Mouse (Mus musculus) liver, embryonic 15.5 days (tissue): ENCODE data around the gene Dhx40. TPM values are rescaled to one million over a fixed set of nuclear protein-coding genes. Genes with fewer than 3 reads are reported as not detected.
"Not testable (repeated sequence)": the region's sequence is repeated elsewhere in the genome, so short reads cannot be mapped to it uniquely, and the experiment has no call there.

Experiments
- ATAC-seq: fragments of 200-750 bp; cut with Nextera tagmentation; 2 replicates; pipeline ENCODE4 v1.8.0; 2017; ENCODE audit warnings: moderate number of reproducible peaks, mild to moderate bottlenecking, moderate library complexity; ENCODE audit not compliant: insufficient read depth
- H3K27ac ChIP-seq: fragments of 300-500 bp; sonication (generic); replicated peaks from 2 replicates; pipeline ENCODE4 v1.5.1; 2015; ENCODE audit warnings: mild to moderate bottlenecking, inconsistent platforms
- H3K27me3 ChIP-seq: fragments of 300-500 bp; sonication (generic); 2 replicates; pipeline ENCODE4 v1.6.1; 2015; ENCODE audit warnings: mild to moderate bottlenecking, inconsistent platforms
- H3K36me3 ChIP-seq: fragments of 300-500 bp; sonication (generic); replicated peaks from 2 replicates; pipeline ENCODE4 v1.6.1; 2015; ENCODE audit warnings: moderate library complexity, mild to moderate bottlenecking, inconsistent platforms
- H3K4me1 ChIP-seq: fragments of 300-500 bp; sonication (generic); replicated peaks from 2 replicates; pipeline ENCODE4 v1.6.1; 2015; ENCODE audit warnings: inconsistent platforms
- H3K4me2 ChIP-seq: fragments of 300-500 bp; sonication (generic); 2 replicates; pipeline ENCODE4 v1.6.1; 2015; ENCODE audit warnings: moderate library complexity, mild to moderate bottlenecking, inconsistent platforms
- H3K4me3 ChIP-seq: fragments of 300-500 bp; sonication (generic); replicated peaks from 2 replicates; pipeline ENCODE4 v1.5.1; 2015; ENCODE audit warnings: mild to moderate bottlenecking, inconsistent platforms
- H3K9ac ChIP-seq: fragments of 300-500 bp; sonication (generic); 2 replicates; pipeline ENCODE4 v1.6.1; 2015; ENCODE audit warnings: moderate library complexity, mild to moderate bottlenecking, inconsistent platforms
- H3K9me3 ChIP-seq: fragments of 300-500 bp; sonication (generic); replicated peaks from 2 replicates; pipeline ENCODE4 v1.6.1; 2016; ENCODE audit warnings: inconsistent platforms
- WGBS: fragments of 180-500 bp; shearing (Covaris S2); methylation state at CpG from one replicate; pipeline ENCODE4 v1.1.7; 2015; ENCODE audit warnings: mixed read lengths; ENCODE audit not compliant: insufficient replicate concordance; 5-methylcytosine and 5-hydroxymethylcytosine counted together
- polyA plus RNA-seq: library from polyadenylated mRNA; unstranded; fragments of >200 nt; fragmentation: Nextera tagmentation; extraction: Ambion mirVana; gene quantifications from 2 replicates; pipeline ENCODE4 v1.2.1, GENCODE M21; 2015

The Dhx40 gene
- polyA plus RNA-seq, 1 experiment from 2014 or later: 8.8 TPM

GRCm38 (mm10) chr11:86816288-86816687 is 8.7 kb upstream of the Dhx40 start:
- not testable (repeated sequence) for ATAC-seq, H3K27ac ChIP-seq, H3K4me2 ChIP-seq, H3K9me3 ChIP-seq, H3K36me3 ChIP-seq, H3K4me3 ChIP-seq, H3K27me3 ChIP-seq, H3K4me1 ChIP-seq, H3K9ac ChIP-seq
- WGBS: 52% methylated on average over 3 of the region's 3 CpGs

GRCm38 (mm10) chr11:86814481-86814880 is 6.9 kb upstream of the Dhx40 start:
- H3K4me3 ChIP-seq, H3K9me3 ChIP-seq, H3K27ac ChIP-seq, H3K9ac ChIP-seq, H3K27me3 ChIP-seq, H3K36me3 ChIP-seq, ATAC-seq, H3K4me1 ChIP-seq, H3K4me2 ChIP-seq: not testable (repeated sequence)
- 0% methylated on average over 5 of the region's 11 CpGs for WGBS

- H3K4me3 ChIP-seq, ATAC-seq, H3K4me2 ChIP-seq, H3K27ac ChIP-seq, H3K9me3 ChIP-seq, H3K4me1 ChIP-seq, H3K27me3 ChIP-seq, H3K9ac ChIP-seq, H3K36me3 ChIP-seq: not testable (repeated sequence)
- 58% methylated on average over 6 of the region's 11 CpGs for WGBS
These were observed 5.7 kb upstream of the Dhx40 start for GRCm38 (mm10) chr11:86813256-86813655.

GRCm38 (mm10) chr11:86811326-86811630 is 3.7 kb upstream of the Dhx40 start:
- ATAC-seq: no peak
- H3K36me3 ChIP-seq: no peaks in the 10 kb centered on the region

GRCm38 (mm10) chr11:86810572-86811325 is 3.2 kb upstream of the Dhx40 start:
- WGBS: 80% methylated on average over 2 of the region's 2 CpGs
- no peaks in the 10 kb centered on the region for H3K36me3 ChIP-seq
- H3K4me1 ChIP-seq: peaks cover 17% of the 10 kb centered on the region
- no peak overlapping the region for H3K9ac ChIP-seq
- H3K27ac ChIP-seq: 0 out of 2 replicates have a peak overlapping the region, but pooled peaks have one; percentile 39
- H3K9me3 ChIP-seq: no peaks in the 10 kb centered on the region
- no peak overlapping the region for H3K4me2 ChIP-seq
- no peak overlapping the region for H3K4me3 ChIP-seq
- no peaks in the 10 kb centered on the region; the same call in 1 of the 2 replicates for H3K27me3 ChIP-seq
- no peak for ATAC-seq

More at GRCm38 (mm10) chr11:86811326-86811630, 3.7 kb upstream of the Dhx40 start:
- Histone ChIP-seq H3K27ac (0 out of 2 replicates have a peak overlapping the region, but pooled peaks have one; percentile 39), H3K4me2 (no peak overlapping the region), H3K4me3 (no peak overlapping the region), H3K9ac (no peak overlapping the region), H3K4me1 (peaks cover 15% of the 10 kb centered on the region), H3K9me3 (no peaks in the 10 kb centered on the region), H3K27me3 (no peaks in the 10 kb centered on the region; the same call in 1 of the 2 replicates)
- WGBS: 55% methylated on average over 1 of the region's 1 CpGs

GRCm38 (mm10) chr11:86809828-86810227 is 2.3 kb upstream of the Dhx40 start:
- Histone ChIP-seq H3K36me3 (no peaks in the 10 kb centered on the region), H3K4me3 (no peak overlapping the region), H3K9ac (no peak overlapping the region), H3K9me3 (no peaks in the 10 kb centered on the region), H3K4me2 (no peak overlapping the region), H3K27me3 (no peaks in the 10 kb centered on the region; the same call in 1 of the 2 replicates), H3K4me1 (peaks cover 17% of the 10 kb centered on the region), H3K27ac (no peak overlapping the region)
- 57% methylated on average over 4 of the region's 4 CpGs for WGBS
- ATAC-seq: no peak

- WGBS: 1% methylated on average over 25 of the region's 25 CpGs
- peak overlapping the region; percentile 88 for H3K4me2 ChIP-seq
- H3K9ac ChIP-seq: peak overlapping the region; percentile 76
- H3K4me3 ChIP-seq: peak overlapping the region; percentile 98
- no peaks in the 10 kb centered on the region; the same call in 1 of the 2 replicates for H3K27me3 ChIP-seq
- H3K36me3 ChIP-seq: peaks cover 16% of the 10 kb centered on the region
- peak overlapping the region; percentile 88 for H3K27ac ChIP-seq
- no peaks in the 10 kb centered on the region for H3K9me3 ChIP-seq
- peak; percentile 69 for ATAC-seq
- peaks cover 17% of the 10 kb centered on the region for H3K4me1 ChIP-seq
These were observed 507 bp downstream of the Dhx40 start for GRCm38 (mm10) chr11:86807001-86807477.

- Histone ChIP-seq H3K9ac (no peak overlapping the region), H3K36me3 (peaks cover 12% of the 10 kb centered on the region), H3K4me1 (no peaks in the 10 kb centered on the region), H3K9me3 (no peaks in the 10 kb centered on the region), H3K27me3 (no peaks in the 10 kb centered on the region), H3K4me3 (no peak overlapping the region), H3K4me2 (no peak overlapping the region), H3K27ac (no peak overlapping the region)
- no peak for ATAC-seq
- WGBS: 71% methylated on average over 1 of the region's 1 CpGs
These were observed 13.4 kb downstream of the Dhx40 start for GRCm38 (mm10) chr11:86794161-86794560.

- not testable (repeated sequence) for H3K9me3 ChIP-seq, ATAC-seq, H3K9ac ChIP-seq, H3K4me1 ChIP-seq, H3K4me3 ChIP-seq, H3K4me2 ChIP-seq, H3K27ac ChIP-seq, H3K27me3 ChIP-seq
- 82% methylated on average over 5 of the region's 5 CpGs for WGBS
- H3K36me3 ChIP-seq: peaks cover 25% of the 10 kb centered on the region
These were observed 20.1 kb downstream of the Dhx40 start for GRCm38 (mm10) chr11:86787436-86787835.

GRCm38 (mm10) chr11:86785767-86786166 is 21.8 kb downstream of the Dhx40 start:
- Histone ChIP-seq H3K4me1 (no peaks in the 10 kb centered on the region), H3K27me3 (no peaks in the 10 kb centered on the region), H3K4me3 (no peak overlapping the region), H3K4me2 (no peak overlapping the region), H3K9me3 (no peaks in the 10 kb centered on the region), H3K36me3 (peaks cover 29% of the 10 kb centered on the region), H3K9ac (no peak overlapping the region), H3K27ac (no peak overlapping the region)
- 72% methylated on average over 2 of the region's 2 CpGs for WGBS
- ATAC-seq: no peak

GRCm38 (mm10) chr11:86769884-86770283 is 37.7 kb downstream of the Dhx40 start:
- no peaks in the 10 kb centered on the region for H3K27me3 ChIP-seq
- ATAC-seq: no peak
- WGBS: 63% methylated on average over 4 of the region's 4 CpGs
- H3K9me3 ChIP-seq: no peaks in the 10 kb centered on the region
- H3K9ac ChIP-seq: no peak overlapping the region
- no peak overlapping the region for H3K4me2 ChIP-seq
- no peak overlapping the region for H3K4me3 ChIP-seq
- H3K4me1 ChIP-seq: no peaks in the 10 kb centered on the region
- H3K36me3 ChIP-seq: peaks cover 24% of the 10 kb centered on the region
- H3K27ac ChIP-seq: no peak overlapping the region

GRCm38 (mm10) chr11:86764501-86764900 is 43.0 kb downstream of the Dhx40 start:
- Histone ChIP-seq H3K36me3 (no peaks in the 10 kb centered on the region), H3K9me3 (no peaks in the 10 kb centered on the region), H3K4me3 (no peak overlapping the region), H3K4me1 (peaks cover 19% of the 10 kb centered on the region), H3K27ac (no peak overlapping the region), H3K27me3 (no peaks in the 10 kb centered on the region), H3K4me2 (no peak overlapping the region), H3K9ac (no peak overlapping the region)
- WGBS: 89% methylated on average over 2 of the region's 2 CpGs
- no peak for ATAC-seq
